Mouse (Mus musculus): ENCODE measurements around the gene Vcpkmt.

DNA sequence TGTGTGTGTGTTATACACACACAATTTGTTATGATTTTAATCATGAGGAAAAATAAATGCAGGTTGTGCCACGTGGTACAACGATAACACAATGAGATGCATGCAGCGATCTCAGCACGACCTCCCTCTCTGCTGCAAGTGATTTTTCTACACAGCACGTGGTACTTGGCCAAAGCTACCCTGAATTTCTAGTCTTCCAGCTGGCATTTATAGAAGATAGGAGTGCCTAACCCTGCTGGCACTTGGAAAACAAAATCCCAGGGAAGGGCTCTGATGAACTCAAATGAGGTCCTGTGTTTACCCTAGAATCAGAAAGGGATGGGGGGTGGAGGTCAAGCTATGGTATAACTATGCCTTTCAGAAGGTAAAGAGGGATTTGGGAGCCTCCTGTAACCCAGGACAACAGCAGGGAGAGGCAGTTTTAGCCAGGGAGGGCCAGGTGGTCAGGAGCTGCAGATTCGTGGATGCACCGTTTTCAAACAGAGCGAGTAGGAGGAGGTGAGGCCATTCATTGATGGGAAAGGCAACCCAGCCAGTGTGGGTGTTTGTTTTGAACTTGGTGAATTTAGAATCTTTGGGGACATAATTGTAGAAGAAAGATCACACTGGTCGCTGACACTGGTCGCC, 46.1 kb downstream of the Vcpkmt start:
- TF ChIP-seq CTCF (IDR thresholded peaks at IDR 0.05; ENCODE audit: extremely low read depth, insufficient read depth, low read length): no peak
- TF ChIP-seq POLR2A (IDR thresholded peaks at IDR 0.05; ENCODE audit: extremely low read depth, insufficient read depth, low read length): no peak

All from cortical plate, adult 2 months (tissue).